Mouse (Mus musculus) liver, embryonic 13.5 days (tissue): Measurements from ENCODE around the gene 2410015M20Rik. TPM values are rescaled to one million over a fixed set of nuclear protein-coding genes. Genes with fewer than 3 reads are reported as not detected.
"Not testable (repeated sequence)": the region's sequence is repeated elsewhere in the genome, so short reads cannot be mapped to it uniquely, and the experiment has no call there.

Experiments used
- ATAC-seq: fragments of 200-750 bp; cut with Nextera tagmentation; 2 replicates; pipeline ENCODE4 v1.8.0; 2017; ENCODE audit warnings: low read depth, mild to moderate bottlenecking, moderate number of reproducible peaks, moderate library complexity
- DNase-seq: peaks from one replicate; pipeline ENCODE4 v3.0.0; 2022
- H3K27ac ChIP-seq: fragments of 300-500 bp; sonication (generic); 2 replicates; pipeline ENCODE4 v1.5.1; 2015; ENCODE audit warnings: moderate library complexity, mild to moderate bottlenecking, inconsistent platforms
- H3K27me3 ChIP-seq: fragments of 300-500 bp; sonication (generic); 2 replicates; pipeline ENCODE4 v1.6.1; 2015; ENCODE audit warnings: mild to moderate bottlenecking, inconsistent platforms
- H3K36me3 ChIP-seq: fragments of 300-500 bp; sonication (generic); 2 replicates; pipeline ENCODE4 v1.6.1; 2015; ENCODE audit warnings: mild to moderate bottlenecking, inconsistent platforms
- H3K4me1 ChIP-seq: fragments of 300-500 bp; sonication (generic); replicated peaks from 2 replicates; pipeline ENCODE4 v1.6.1; 2015; ENCODE audit warnings: inconsistent platforms
- H3K4me2 ChIP-seq: fragments of 300-500 bp; sonication (generic); 2 replicates; pipeline ENCODE4 v1.6.1; 2015; ENCODE audit warnings: inconsistent platforms, mild to moderate bottlenecking, moderate library complexity
- H3K4me3 ChIP-seq: fragments of 300-500 bp; sonication (generic); replicated peaks from 2 replicates; pipeline ENCODE4 v1.5.1; 2015; ENCODE audit warnings: mild to moderate bottlenecking, inconsistent platforms
- H3K9ac ChIP-seq: fragments of 300-500 bp; sonication (generic); 2 replicates; pipeline ENCODE4 v1.6.1; 2015; ENCODE audit warnings: mild to moderate bottlenecking, inconsistent platforms
- H3K9me3 ChIP-seq: fragments of 300-500 bp; sonication (generic); replicated peaks from 2 replicates; pipeline ENCODE4 v1.6.1; 2016; ENCODE audit warnings: inconsistent platforms
- WGBS: fragments of 180-500 bp; shearing (Covaris S2); methylation state at CpG from one replicate; pipeline ENCODE4 v1.1.7; 2015; ENCODE audit not compliant: insufficient replicate concordance; 5-methylcytosine and 5-hydroxymethylcytosine counted together
- polyA plus RNA-seq: library from polyadenylated mRNA; unstranded; fragments of >200 nt; fragmentation: Nextera tagmentation; extraction: Ambion mirVana; gene quantifications from 2 replicates; pipeline ENCODE4 v1.2.1, GENCODE M21; 2015

2410015M20Rik gene
- 157 and 167 TPM in 2 replicates for polyA plus RNA-seq

DNA sequence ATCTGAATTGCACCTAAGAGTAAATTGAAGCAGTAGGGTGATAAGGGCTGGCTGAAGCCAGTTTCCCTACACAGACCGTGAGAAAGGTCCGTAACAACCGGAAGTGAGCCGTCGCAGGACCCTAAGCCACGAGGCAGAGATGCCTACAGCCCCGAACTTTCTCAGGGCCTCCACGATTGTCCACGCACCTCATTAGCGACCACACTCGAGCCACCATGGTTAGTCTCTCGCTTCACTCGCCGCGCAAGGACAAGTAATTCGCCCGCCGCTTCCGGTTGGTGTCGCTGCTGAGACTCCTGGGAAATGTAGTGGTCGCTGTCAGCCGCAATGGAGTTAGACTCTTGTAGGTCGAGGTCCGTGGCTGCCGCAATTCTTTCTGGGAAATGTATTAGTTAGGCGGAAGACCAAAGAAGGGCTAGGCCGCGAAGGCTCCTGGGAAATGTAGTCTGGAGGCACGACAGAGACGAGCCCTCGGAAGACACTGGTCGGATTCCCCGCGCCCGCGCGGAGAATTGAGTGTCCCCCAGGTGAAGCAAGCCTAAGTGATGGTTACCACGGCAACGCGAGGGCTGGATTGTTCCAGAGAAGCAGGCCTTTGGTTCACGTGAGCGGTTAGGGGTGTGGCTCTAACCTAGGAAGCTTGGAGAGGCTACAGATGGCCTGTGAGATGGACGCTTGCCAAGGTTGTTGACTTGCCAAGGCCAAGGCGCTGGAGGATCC lies at the start of gene 2410015M20Rik:
TSS of gene 2410015M20Rik (minus strand) at position 320 of the 720 bp plus-strand sequence.
- Histone ChIP-seq H3K27me3 (no peaks in the 10 kb centered on the region), H3K9me3 (no peaks in the 10 kb centered on the region), H3K4me2 (peak within 1 kb of the TSS; percentile 86), H3K9ac (peak within 1 kb of the TSS; percentile 86), H3K27ac (peak within 1 kb of the TSS; percentile 87), H3K36me3 (peaks cover 42% of the 10 kb centered on the region), H3K4me3 (peak within 1 kb of the TSS; percentile 73), H3K4me1 (peaks cover 59% of the 10 kb centered on the region)
- DNase-seq, result peak; percentile 91
- peak; percentile 81 for ATAC-seq
- WGBS, result under 1% methylated on average over 44 of the region's 44 CpGs

DNA sequence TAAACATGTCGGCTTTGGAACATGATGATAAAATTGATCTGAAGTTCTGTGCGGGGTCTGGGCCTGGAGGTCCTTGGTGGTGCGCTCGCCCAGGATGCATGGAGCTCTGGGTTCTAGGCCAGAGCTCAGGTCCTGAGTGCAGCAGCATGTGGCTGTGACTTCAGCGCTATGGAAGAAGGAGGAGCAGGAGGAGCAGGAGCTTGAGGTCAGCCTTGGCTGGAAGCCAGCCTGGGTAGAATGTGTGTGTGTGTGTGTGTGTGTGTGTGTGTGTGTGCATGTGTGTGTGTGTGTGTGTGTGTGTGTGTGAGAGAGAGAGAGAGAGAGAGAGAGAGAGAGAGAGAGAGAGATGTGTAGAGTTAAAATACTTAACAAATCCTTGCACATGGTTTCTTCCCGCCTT lies 46.6 kb upstream of the 2410015M20Rik start:
- Histone ChIP-seq H3K9ac (no peak overlapping the region), H3K4me2 (no peak overlapping the region), H3K4me3 (no peak overlapping the region), H3K4me1 (peaks cover 11% of the 10 kb centered on the region), H3K9me3 (no peaks in the 10 kb centered on the region), H3K36me3 (no peaks in the 10 kb centered on the region), H3K27ac (no peak overlapping the region), H3K27me3 (peaks cover 8% of the 10 kb centered on the region)
- ATAC-seq (no peak), DNase-seq (no peak)
- 57% methylated on average over 6 of the region's 6 CpGs for WGBS

DNA sequence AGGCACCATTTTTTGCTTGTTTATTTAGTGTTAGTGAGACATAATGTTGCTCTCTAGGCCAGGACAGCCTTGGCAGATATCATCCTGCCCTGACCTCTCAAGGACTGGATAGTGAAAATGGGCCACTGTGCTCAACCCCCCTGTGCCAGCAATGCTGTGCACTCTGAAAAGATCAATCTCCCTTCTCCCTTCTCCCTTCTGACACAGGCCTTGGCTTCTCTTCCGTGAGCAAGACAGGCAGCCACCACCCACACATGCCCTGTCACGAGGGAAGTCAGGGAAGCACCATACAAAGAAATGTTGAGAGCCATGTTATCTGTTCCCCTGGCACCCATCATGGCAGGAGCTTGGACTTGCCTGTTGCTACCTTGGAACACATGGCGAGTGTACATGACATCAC lies 45.7 kb upstream of the 2410015M20Rik start:
- H3K27me3 ChIP-seq, result 0 out of 2 replicates have a peak, but pooled peaks cover 7% of the 10 kb centered on the region
- no peak overlapping the region for H3K27ac ChIP-seq
- H3K9ac ChIP-seq, result no peak overlapping the region
- H3K9me3 ChIP-seq, result no peaks in the 10 kb centered on the region
- H3K4me1 ChIP-seq, result peaks cover 11% of the 10 kb centered on the region
- H3K36me3 ChIP-seq, result no peaks in the 10 kb centered on the region
- ATAC-seq, result no peak
- DNase-seq, result no peak
- WGBS, result 73% methylated on average over 3 of the region's 3 CpGs
- no peak overlapping the region for H3K4me2 ChIP-seq
- no peak overlapping the region for H3K4me3 ChIP-seq

DNA sequence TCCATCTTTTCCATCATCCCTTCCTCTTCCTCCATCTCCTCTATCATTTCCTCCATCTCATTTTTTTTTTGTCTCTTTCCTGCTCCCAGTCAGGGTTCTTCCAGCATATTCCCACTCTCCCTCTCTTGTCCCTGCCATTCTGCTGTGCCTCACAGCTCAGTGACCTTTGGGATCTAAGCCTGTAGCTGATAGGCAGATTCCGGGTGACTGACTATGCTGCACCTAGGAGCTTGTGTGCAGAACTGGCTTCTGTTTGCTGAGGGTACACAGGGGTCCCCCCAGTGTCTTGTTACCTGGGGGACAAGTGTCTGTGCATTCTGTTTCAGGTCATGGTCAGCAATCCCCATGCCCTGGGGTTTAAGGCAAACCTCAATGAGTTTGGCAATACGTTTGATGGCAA lies 45.2 kb upstream of the 2410015M20Rik start:
- 49% methylated on average over 2 of the region's 2 CpGs for whole genome bisulfite sequencing
- H3K27ac ChIP-seq, result no peak overlapping the region
- no peaks in the 10 kb centered on the region for H3K36me3 ChIP-seq
- no peak overlapping the region for H3K4me3 ChIP-seq
- no peaks in the 10 kb centered on the region for H3K9me3 ChIP-seq
- H3K27me3 ChIP-seq, result 0 out of 2 replicates have a peak, but pooled peaks cover 7% of the 10 kb centered on the region
- no peak for DNase-seq
- H3K4me1 ChIP-seq, result peaks cover 11% of the 10 kb centered on the region
- no peak overlapping the region for H3K9ac ChIP-seq
- no peak for ATAC-seq
- no peak overlapping the region for H3K4me2 ChIP-seq

DNA sequence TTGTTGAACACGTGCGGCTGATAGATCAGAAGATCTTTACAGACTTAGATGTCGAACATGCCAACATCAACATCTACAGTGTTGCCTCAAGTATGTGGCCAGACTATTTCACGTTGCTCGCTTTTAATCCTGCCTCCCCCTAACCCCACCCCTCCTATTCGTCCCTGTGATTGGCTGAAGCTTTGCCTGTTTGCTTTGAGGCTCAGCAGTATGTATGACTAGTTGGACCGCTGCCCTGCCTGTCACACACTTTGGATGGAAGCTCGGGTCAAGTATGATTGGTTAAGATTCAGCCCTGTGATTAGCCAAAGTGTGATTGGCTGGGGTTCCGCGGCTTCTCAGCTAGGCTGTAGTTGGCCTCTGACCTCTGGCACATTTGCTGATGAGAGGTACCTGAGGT lies 42.2 kb upstream of the 2410015M20Rik start:
- Histone ChIP-seq H3K27ac (no peak overlapping the region), H3K4me1 (peaks cover 11% of the 10 kb centered on the region), H3K27me3 (0 out of 2 replicates have a peak, but pooled peaks cover 12% of the 10 kb centered on the region), H3K4me2 (no peak overlapping the region), H3K9me3 (no peaks in the 10 kb centered on the region), H3K9ac (no peak overlapping the region), H3K36me3 (no peaks in the 10 kb centered on the region), H3K4me3 (no peak overlapping the region)
- ATAC-seq, result peak; percentile 72
- 28% methylated on average over 10 of the region's 10 CpGs for WGBS
- no peak for DNase-seq

DNA sequence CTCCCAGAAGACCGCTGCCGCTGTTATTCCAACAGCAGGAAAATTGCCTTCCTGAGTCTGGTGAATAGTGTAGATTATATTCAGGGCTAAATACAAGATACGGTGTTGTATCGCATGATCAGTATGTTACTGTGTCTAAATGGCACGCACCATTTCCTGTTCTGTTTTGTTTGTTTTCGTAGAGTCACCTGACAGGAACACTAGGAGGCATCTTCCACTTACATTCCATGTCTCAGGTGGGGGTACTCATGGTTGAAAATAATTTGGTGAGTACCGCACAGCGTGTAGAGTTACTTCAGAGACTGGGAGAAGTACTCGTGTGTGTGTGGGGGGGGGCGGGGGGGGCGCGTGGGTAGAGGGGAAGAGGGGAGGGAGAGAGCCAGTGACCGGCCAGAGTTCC lies 38.0 kb upstream of the 2410015M20Rik start:
- Histone ChIP-seq H3K9me3 (no peaks in the 10 kb centered on the region), H3K9ac (no peak overlapping the region), H3K36me3 (no peaks in the 10 kb centered on the region), H3K27ac (no peak overlapping the region), H3K4me1 (no peaks in the 10 kb centered on the region), H3K27me3 (0 out of 2 replicates have a peak, but pooled peaks cover 15% of the 10 kb centered on the region), H3K4me2 (no peak overlapping the region), H3K4me3 (no peak overlapping the region)
- no peak for DNase-seq
- WGBS, result 55% methylated on average over 11 of the region's 13 CpGs
- no peak for ATAC-seq

DNA sequence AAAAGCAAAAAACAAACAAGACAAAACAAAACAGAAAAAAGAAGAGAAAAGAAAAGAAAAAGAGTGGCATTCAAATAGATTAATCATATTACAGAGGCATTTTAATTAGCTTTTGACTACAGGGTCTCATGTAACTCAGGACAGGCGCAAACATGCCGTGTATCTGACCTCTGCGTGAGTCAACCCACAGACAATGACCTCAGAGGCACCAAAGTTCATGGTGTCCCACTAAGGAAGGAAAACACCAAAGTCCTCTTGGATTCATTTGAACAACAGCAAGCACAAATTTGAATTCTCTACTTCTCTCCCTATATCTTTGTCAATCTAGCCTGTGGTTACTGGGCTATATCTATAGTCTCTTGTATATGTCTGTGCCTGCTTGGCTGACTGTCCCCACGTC lies 33.7 kb upstream of the 2410015M20Rik start:
- ATAC-seq (no peak), DNase-seq (no peak)
- 0 out of 2 replicates have a peak, but pooled peaks cover 17% of the 10 kb centered on the region for H3K27me3 ChIP-seq
- no peak overlapping the region for H3K4me2 ChIP-seq
- H3K4me3 ChIP-seq, result no peak overlapping the region
- H3K9me3 ChIP-seq, result no peaks in the 10 kb centered on the region
- no peak overlapping the region for H3K27ac ChIP-seq
- H3K4me1 ChIP-seq, result no peaks in the 10 kb centered on the region
- no peaks in the 10 kb centered on the region for H3K36me3 ChIP-seq
- H3K9ac ChIP-seq, result no peak overlapping the region
- 61% methylated on average over 4 of the region's 4 CpGs for WGBS

DNA sequence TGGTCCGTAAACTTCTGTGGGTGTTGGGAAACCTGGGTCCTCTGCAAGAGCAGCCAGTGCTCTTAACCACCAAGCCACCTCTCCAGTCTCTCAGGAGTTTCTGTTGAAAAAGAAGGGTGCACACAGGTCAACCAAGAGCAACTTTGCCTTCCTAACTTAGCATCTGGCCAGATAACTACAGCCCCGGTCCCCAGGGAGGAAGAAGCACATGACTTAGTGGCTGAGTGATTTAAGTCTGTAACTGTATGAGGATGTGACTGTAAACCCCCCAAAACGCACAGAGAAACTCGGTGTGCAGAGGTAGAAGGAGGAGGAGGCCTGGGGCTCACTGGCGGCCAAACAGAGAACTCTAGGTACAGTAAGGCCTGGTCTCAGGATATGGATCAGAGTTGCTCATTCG lies 24.5 kb upstream of the 2410015M20Rik start:
- ATAC-seq (no peak), DNase-seq (no peak)
- no peaks in the 10 kb centered on the region for H3K9me3 ChIP-seq
- no peak overlapping the region for H3K27ac ChIP-seq
- no peaks in the 10 kb centered on the region for H3K36me3 ChIP-seq
- no peak overlapping the region for H3K9ac ChIP-seq
- H3K4me3 ChIP-seq, result no peak overlapping the region
- H3K27me3 ChIP-seq, result peaks cover 4% of the 10 kb centered on the region; the same call in 1 of the 2 replicates
- 61% methylated on average over 6 of the region's 6 CpGs for whole genome bisulfite sequencing
- H3K4me2 ChIP-seq, result no peak overlapping the region
- H3K4me1 ChIP-seq, result no peaks in the 10 kb centered on the region

DNA sequence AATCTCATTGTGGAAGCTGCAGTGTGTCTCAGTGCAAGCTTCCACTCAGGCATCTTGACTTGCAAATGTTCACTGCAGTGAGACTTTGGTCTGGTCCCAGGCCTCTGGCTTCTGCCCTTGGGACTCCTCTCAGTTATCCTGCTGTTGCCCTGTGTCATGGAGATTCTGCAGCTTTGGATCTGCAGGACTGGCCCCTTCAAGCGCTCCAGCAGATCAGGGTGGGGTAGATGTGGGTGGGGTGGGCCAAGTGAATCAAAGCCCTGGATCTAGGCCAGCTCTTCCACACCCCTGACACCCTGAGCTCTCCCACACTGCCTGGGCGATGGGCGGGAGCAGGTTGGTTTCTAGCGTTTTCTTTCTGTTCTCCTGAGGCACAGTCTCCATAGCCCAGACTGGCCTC lies 22.2 kb upstream of the 2410015M20Rik start:
- ATAC-seq (no peak), DNase-seq (no peak)
- H3K9ac ChIP-seq, result no peak overlapping the region
- 53% methylated on average over 4 of the region's 4 CpGs for WGBS
- H3K27ac ChIP-seq, result no peak overlapping the region
- H3K4me2 ChIP-seq, result no peak overlapping the region
- H3K4me1 ChIP-seq, result peaks cover 14% of the 10 kb centered on the region
- H3K27me3 ChIP-seq, result peaks cover 6% of the 10 kb centered on the region; the same call in 1 of the 2 replicates
- no peak overlapping the region for H3K4me3 ChIP-seq
- no peaks in the 10 kb centered on the region for H3K9me3 ChIP-seq
- no peaks in the 10 kb centered on the region for H3K36me3 ChIP-seq

DNA sequence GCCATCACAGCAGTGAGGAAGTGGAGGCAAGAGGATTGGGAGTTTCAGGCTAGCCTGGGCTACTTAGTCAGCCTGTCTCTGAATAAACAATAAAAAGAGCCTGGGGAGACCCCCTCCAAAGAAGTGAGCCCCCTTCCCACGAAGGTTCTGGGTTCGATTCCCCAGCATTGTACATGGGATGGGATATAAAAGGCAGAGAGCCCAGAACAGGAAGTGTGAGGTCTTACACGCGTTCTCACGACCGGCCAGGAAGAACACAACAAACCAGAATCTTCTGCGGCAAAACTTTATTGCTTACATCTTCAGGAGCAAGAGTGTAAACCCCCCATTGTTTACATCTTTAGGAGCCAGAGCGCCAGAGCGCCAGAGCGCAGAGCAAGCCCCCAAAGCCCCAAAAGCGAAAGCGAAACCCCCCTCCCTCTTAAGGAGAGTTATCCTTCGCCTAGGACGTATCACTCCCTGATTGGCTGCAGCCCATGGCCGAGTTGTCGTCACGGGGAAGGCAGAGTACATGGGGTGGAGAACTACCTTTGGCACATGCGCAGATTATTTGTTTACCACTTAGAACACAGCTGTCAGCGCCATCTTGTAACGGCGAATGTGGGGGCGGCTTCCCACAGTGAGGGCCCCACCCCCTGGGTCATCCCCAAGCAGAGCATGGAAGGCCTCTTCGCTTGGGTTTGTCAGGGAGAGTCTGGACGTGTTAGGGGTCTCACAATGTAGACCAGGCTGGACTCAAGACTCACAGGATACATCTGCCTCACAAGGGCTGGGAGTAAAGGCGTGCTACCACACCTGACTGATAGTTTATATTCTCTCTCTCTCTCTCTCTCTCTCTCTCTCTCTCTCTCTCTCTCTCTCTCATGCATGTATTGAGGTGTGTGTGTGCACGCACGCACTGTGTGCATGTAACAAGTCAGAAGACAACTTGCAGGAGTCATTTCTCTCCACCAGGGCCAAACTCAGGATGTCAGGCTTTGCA lies 20.5 kb upstream of the 2410015M20Rik start:
- WGBS, result 74% methylated on average over 27 of the region's 27 CpGs
- ATAC-seq, result not testable (repeated sequence)

More for the DNA sequence above, 20.5 kb upstream of the 2410015M20Rik start:
- DNase-seq, H3K36me3 ChIP-seq, H3K27ac ChIP-seq, H3K9me3 ChIP-seq, H3K4me2 ChIP-seq, H3K9ac ChIP-seq, H3K4me3 ChIP-seq, H3K27me3 ChIP-seq: not testable (repeated sequence)
- peaks cover 27% of the 10 kb centered on the region for H3K4me1 ChIP-seq
